Mouse (Mus musculus): Measurements from ENCODE around the gene Zbtb2.

Gene Zbtb2

GRCm38 (mm10) chr10:4386609-4387591, 1.0 kb downstream of the Zbtb2 start:
- DNase-seq (ENCODE audit: low spot score in 2 of 2): peak; percentile 97

- peak in 1 of 2 experiments; percentile 35 for DNase-seq (ENCODE audit: low spot score in 2 of 2)
Measured at GRCm38 (mm10) chr10:4384244-4384643, 3.7 kb downstream of the Zbtb2 start.

GRCm38 (mm10) chr10:4380748-4381147, 7.2 kb downstream of the Zbtb2 start:
- no peak for DNase-seq (ENCODE audit: low spot score in 2 of 2)

- DNase-seq (ENCODE audit: low spot score in 2 of 2): no peak
Measured at GRCm38 (mm10) chr10:4376931-4377330, 11.0 kb downstream of the Zbtb2 start.

- DNase-seq (ENCODE audit: low spot score in 2 of 2): no peak
Measured at GRCm38 (mm10) chr10:4376461-4376860, 11.4 kb downstream of the Zbtb2 start.

- no peak for DNase-seq (ENCODE audit: low spot score in 2 of 2)
Measured at GRCm38 (mm10) chr10:4375267-4375666, 12.6 kb downstream of the Zbtb2 start.

GRCm38 (mm10) chr10:4374734-4375133, 13.2 kb downstream of the Zbtb2 start:
- DNase-seq (ENCODE audit: low spot score in 2 of 2): no peak

- no peak for DNase-seq (ENCODE audit: low spot score in 2 of 2)
Measured at GRCm38 (mm10) chr10:4374239-4374638, 13.7 kb downstream of the Zbtb2 start.

- no peak for DNase-seq (ENCODE audit: low spot score in 2 of 2)
Measured at GRCm38 (mm10) chr10:4373558-4373957, 14.3 kb downstream of the Zbtb2 start.

- DNase-seq (ENCODE audit: low spot score in 2 of 2): peak; percentile 59 to 63
Measured at GRCm38 (mm10) chr10:4372011-4372410, 15.9 kb downstream of the Zbtb2 start.

GRCm38 (mm10) chr10:4370105-4370504, 17.8 kb downstream of the Zbtb2 start:
- no peak for DNase-seq (ENCODE audit: low spot score in 2 of 2)

GRCm38 (mm10) chr10:4364618-4365017, 23.3 kb downstream of the Zbtb2 start:
- no peak for DNase-seq (ENCODE audit: low spot score in 2 of 2)

GRCm38 (mm10) chr10:4357435-4357834, 30.5 kb downstream of the Zbtb2 start:
- no peak for DNase-seq (ENCODE audit: low spot score in 2 of 2)

GRCm38 (mm10) chr10:4356640-4357039, 31.3 kb downstream of the Zbtb2 start:
- DNase-seq (ENCODE audit: low spot score in 2 of 2): no peak

GRCm38 (mm10) chr10:4355882-4356451, 31.9 kb downstream of the Zbtb2 start:
- no peak for DNase-seq (ENCODE audit: low spot score in 2 of 2)

GRCm38 (mm10) chr10:4354371-4355260, 33.3 kb downstream of the Zbtb2 start:
- DNase-seq (ENCODE audit: low spot score in 2 of 2): no peak

GRCm38 (mm10) chr10:4347591-4347990, 40.3 kb downstream of the Zbtb2 start:
- no peak for DNase-seq (ENCODE audit: low spot score in 2 of 2)

- no peak for DNase-seq (ENCODE audit: low spot score in 2 of 2)
Measured at GRCm38 (mm10) chr10:4347136-4347492, 40.8 kb downstream of the Zbtb2 start.

- peak; percentile 89 to 92 for DNase-seq (ENCODE audit: low spot score in 2 of 2)
Measured at GRCm38 (mm10) chr10:4346489-4347135, 41.3 kb downstream of the Zbtb2 start.

GRCm38 (mm10) chr10:4341430-4341829, 46.5 kb downstream of the Zbtb2 start:
- DNase-seq (ENCODE audit: low spot score in 2 of 2): peak in 1 of 2 experiments; percentile 49

- no peak for DNase-seq (ENCODE audit: low spot score in 2 of 2)
Measured at GRCm38 (mm10) chr10:4338863-4339461, 48.9 kb downstream of the Zbtb2 start.

Data from right cerebral cortex, postnatal 10 days (tissue).